Mouse (Mus musculus) spleen, adult 2 months (tissue): ENCODE measurements around the gene Tnni3.

ENCODE experiments used
- CTCF ChIP-seq: fragments of 200-500 bp; IDR thresholded peaks from 2 replicates; pipeline ENCODE4 v1.5.1; 2011; ENCODE audit warnings: mild to moderate bottlenecking, inconsistent platforms; ENCODE audit not compliant: insufficient read depth, insufficient read length, insufficient replicate concordance; ENCODE audit errors: extremely low read depth
- POLR2A ChIP-seq: fragments of 200-500 bp; IDR thresholded peaks from 2 replicates; pipeline ENCODE4 v1.6.1; 2011; ENCODE audit warnings: low read depth, low read length, inconsistent platforms

DNA sequence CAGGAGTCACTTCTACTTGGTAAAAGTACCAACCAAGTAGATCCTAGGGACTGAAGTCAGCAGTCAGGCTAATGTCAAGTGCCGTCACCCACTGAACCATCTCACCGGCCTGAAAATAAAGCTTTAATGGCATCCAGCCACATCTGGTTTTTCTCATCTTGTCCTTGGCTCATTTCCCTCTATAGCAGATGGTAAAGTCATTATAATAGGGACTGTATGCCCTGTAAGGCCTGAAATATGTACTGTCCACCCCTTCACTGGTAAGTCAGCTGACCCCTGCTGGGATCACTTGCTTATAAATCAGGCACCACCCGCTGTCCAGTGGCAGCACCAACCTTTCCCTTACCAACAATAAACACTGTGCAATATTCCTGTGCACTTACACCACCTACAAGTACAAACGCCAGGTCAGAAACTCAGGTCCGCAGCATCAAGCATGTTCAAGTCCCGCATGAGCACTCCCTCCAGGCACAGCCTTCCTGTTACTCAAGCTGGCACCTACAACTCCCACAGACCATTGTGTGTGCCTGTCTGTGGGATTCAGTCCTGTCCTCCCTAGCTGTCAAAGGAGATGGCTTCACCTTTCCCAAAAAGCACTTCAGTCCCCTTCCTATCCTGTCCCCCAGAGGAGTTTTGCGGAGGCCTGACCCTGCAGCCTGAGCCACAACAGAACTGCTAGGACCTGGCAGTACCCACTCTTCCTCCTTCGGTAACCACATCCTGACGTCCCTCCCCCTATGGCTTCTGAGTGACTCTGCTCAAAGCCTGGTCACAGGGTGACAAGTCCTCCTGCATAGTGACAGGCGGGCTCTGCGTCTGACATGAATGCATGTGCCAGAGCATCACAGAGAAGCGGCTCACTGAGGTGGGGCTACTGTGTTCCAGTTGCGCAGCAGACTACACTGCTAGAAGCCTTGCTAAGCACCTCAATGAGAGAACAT is 31.5 kb downstream of the Tnni3 start:
- TF ChIP-seq POLR2A (no peak), CTCF (no peak)
